ENCODE assay signal across 8 mouse cellular contexts in genomic region chr7:12478158-12479008, GRCm38 (mm10). TPM values are rescaled to one million over a fixed set of nuclear protein-coding genes. Genes with fewer than 3 reads are reported as not detected.
DNase-seq lines count a peak whose midpoint lies in the region; ATAC-seq and TF ChIP-seq lines count a peak whose summit lies in the region.

Zfp606 (plus strand) TSS chr7:12478293.

- peaks cover 5% of the 10 kb centered on the region; the same call in 1 of the 2 replicates for H3K4me1 ChIP-seq in bone marrow macrophage, adult 2 months (ENCODE audit: control insufficient read depth, insufficient read depth, low read length)
- no peaks in the 10 kb centered on the region for H3K4me1 ChIP-seq in embryonic fibroblast, embryonic 13.5 days (ENCODE audit: control insufficient read depth, insufficient read depth, low read length)
- no peaks in the 10 kb centered on the region for H3K4me1 ChIP-seq in heart, embryonic 11.5 days (ENCODE audit: control insufficient read depth, insufficient read depth, low read length)
- peaks cover 6% of the 10 kb centered on the region; the same call in 1 of the 2 replicates for H3K4me1 ChIP-seq in kidney, embryonic 16.5 days (ENCODE audit: insufficient read depth, low read length)
- H3K4me1 ChIP-seq in liver, adult 2 months (ENCODE audit: control insufficient read depth, insufficient read depth, low read length): peaks cover 8% of the 10 kb centered on the region; the same call in 1 of the 2 replicates

- DNase-seq in B cell, adult 2 months: peak; percentile 78 to 80
- DNase-seq in liver, adult 2 months (ENCODE audit: extremely low read depth, low read depth, low spot score): peak; percentile 93
- DNase-seq in splenic B cell, adult 2 months (ENCODE audit: low read depth, low spot score): peak; percentile 88

- 0 out of 2 replicates have a peak, but pooled peaks cover 2% of the 10 kb centered on the region for H3K9me3 ChIP-seq in heart, embryonic 11.5 days (replicated peaks; ENCODE audit: control insufficient read depth, low read length)
- peaks cover 18% of the 10 kb centered on the region for H3K9me3 ChIP-seq in kidney, embryonic 16.5 days (ENCODE audit: low read length)

- H3K4me3 ChIP-seq in bone marrow macrophage, adult 2 months (ENCODE audit: insufficient read depth, low read length): peak within 1 kb of the TSS; percentile 88
- peak within 1 kb of the TSS; percentile 90 for H3K4me3 ChIP-seq in embryonic fibroblast, embryonic 13.5 days (ENCODE audit: insufficient read depth, low read length)
- H3K4me3 ChIP-seq in heart, embryonic 11.5 days (ENCODE audit: low read depth, low read length): peak within 1 kb of the TSS; percentile 94
- H3K4me3 ChIP-seq in kidney, embryonic 16.5 days (ENCODE audit: low read length): peak within 1 kb of the TSS; percentile 97
- H3K4me3 ChIP-seq in liver, adult 2 months (ENCODE audit: insufficient read depth, low read depth, low read length): peak within 1 kb of the TSS; percentile 85
- H3K4me3 ChIP-seq in myocyte: peak within 1 kb of the TSS; percentile 72

- H3ac ChIP-seq in myocyte (ENCODE audit: control insufficient read depth, insufficient read length): peak within 1 kb of the TSS; percentile 45

- no peak for TF ChIP-seq CTCF in bone marrow macrophage, adult 2 months (IDR thresholded peaks at IDR 0.05; ENCODE audit: low read depth, low read length)
- TF ChIP-seq CTCF in embryonic fibroblast, embryonic 13.5 days (IDR thresholded peaks at IDR 0.05; ENCODE audit: borderline replicate concordance, insufficient read depth, low read length): no peak
- TF ChIP-seq CTCF in liver, adult 2 months (IDR thresholded peaks at IDR 0.05; ENCODE audit: low read depth, low read length): no peak

- H3K27me3 ChIP-seq in heart, embryonic 11.5 days (ENCODE audit: control insufficient read depth, insufficient read depth, low read length): no peaks in the 10 kb centered on the region
- H3K27me3 ChIP-seq in kidney, embryonic 16.5 days (ENCODE audit: insufficient read depth, low read length): no peaks in the 10 kb centered on the region
- H3K27me3 ChIP-seq in liver, adult 2 months (ENCODE audit: control insufficient read depth, insufficient read depth, low read length): no peaks in the 10 kb centered on the region
- no peaks in the 10 kb centered on the region for H3K27me3 ChIP-seq in myocyte (ENCODE audit: control insufficient read depth, insufficient read depth, insufficient read length)
- no peaks in the 10 kb centered on the region for H3K27me3 ChIP-seq in splenic B cell, adult 2 months (ENCODE audit: control insufficient read depth, insufficient read depth, low read length, poor library complexity, severe bottlenecking)

- peak; percentile 96 for ATAC-seq in heart, embryonic 11.5 days (replicated peaks; ENCODE audit: insufficient number of reproducible peaks, low FRiP score, low TSS enrichment)
- ATAC-seq in kidney, embryonic 16.5 days (ENCODE audit: low FRiP score, low TSS enrichment): peak; percentile 99

- H3K27ac ChIP-seq in bone marrow macrophage, adult 2 months (ENCODE audit: insufficient read depth, low read depth, low read length): no peak within 1 kb of the TSS
- peak within 1 kb of the TSS; percentile 23; the same call in 1 of the 2 replicates for H3K27ac ChIP-seq in embryonic fibroblast, embryonic 13.5 days (ENCODE audit: insufficient read depth, low read length)
- peak within 1 kb of the TSS; percentile 89 for H3K27ac ChIP-seq in heart, embryonic 11.5 days (ENCODE audit: low read depth, low read length)
- H3K27ac ChIP-seq in kidney, embryonic 16.5 days (ENCODE audit: low read length): peak within 1 kb of the TSS; percentile 88
- H3K27ac ChIP-seq in liver, adult 2 months (replicated peaks; ENCODE audit: insufficient read depth, low read depth, low read length): peak within 1 kb of the TSS; percentile 94

- peaks cover 26% of the 10 kb centered on the region for H3K36me3 ChIP-seq in heart, embryonic 11.5 days (ENCODE audit: control insufficient read depth, insufficient read depth, low read length)
- H3K36me3 ChIP-seq in kidney, embryonic 16.5 days (ENCODE audit: insufficient read depth, low read length): peaks cover 35% of the 10 kb centered on the region
- peaks cover 22% of the 10 kb centered on the region for H3K36me3 ChIP-seq in liver, adult 2 months (ENCODE audit: control insufficient read depth, insufficient read depth, low read length)
- H3K36me3 ChIP-seq in myocyte (ENCODE audit: control insufficient read depth, insufficient read depth): peaks cover 7% of the 10 kb centered on the region
- peaks cover 11% of the 10 kb centered on the region; the same call in 1 of the 2 replicates for H3K36me3 ChIP-seq in splenic B cell, adult 2 months (ENCODE audit: control insufficient read depth, insufficient read depth, low read length, poor library complexity, severe bottlenecking)

- H3K9ac ChIP-seq in heart, embryonic 11.5 days (ENCODE audit: low read depth, low read length): peak within 1 kb of the TSS; percentile 99
- peak within 1 kb of the TSS; percentile 100 for H3K9ac ChIP-seq in kidney, embryonic 16.5 days (replicated peaks; ENCODE audit: low read length)
- H3K9ac ChIP-seq in liver, adult 2 months (ENCODE audit: low read depth, low read length): peak within 1 kb of the TSS; percentile 93

- no peaks in the 10 kb centered on the region for H3K79me2 ChIP-seq in liver, adult 2 months (ENCODE audit: control insufficient read depth, insufficient read depth, low read length)
- peaks cover 14% of the 10 kb centered on the region for H3K79me2 ChIP-seq in myocyte (ENCODE audit: control insufficient read depth, insufficient read depth)

- H3K4me2 ChIP-seq in heart, embryonic 11.5 days: peak within 1 kb of the TSS; percentile 77
- peak within 1 kb of the TSS; percentile 70 for H3K4me2 ChIP-seq in kidney, embryonic 16.5 days (replicated peaks; ENCODE audit: low read depth, low read length)
- H3K4me2 ChIP-seq in myocyte (ENCODE audit: low read depth): peak within 1 kb of the TSS; percentile 67

- no peak for TF ChIP-seq POLR2A in bone marrow macrophage, adult 2 months (IDR thresholded peaks at IDR 0.05; ENCODE audit: borderline replicate concordance, low read depth, low read length)
- peak; percentile 65 for TF ChIP-seq POLR2A in embryonic fibroblast, embryonic 13.5 days (IDR thresholded peaks at IDR 0.05; ENCODE audit: low read depth, low read length)
- peak; percentile 64; the same call in 1 of the 2 replicates for TF ChIP-seq POLR2A in liver, adult 2 months (IDR thresholded peaks at IDR 0.05; ENCODE audit: extremely low read depth, insufficient read depth, low read length)
- peak; percentile 56 for TF ChIP-seq POLR2A in myocyte (IDR thresholded peaks at IDR 0.05; ENCODE audit: insufficient read length, low read depth)

- under 1% methylated on average over 53 of the region's 53 CpGs for WGBS in heart, embryonic 11.5 days (ENCODE audit: insufficient replicate concordance)
- WGBS in kidney, embryonic 16.5 days: under 1% methylated on average over 53 of the region's 53 CpGs
- WGBS in liver, adult 2 months: under 1% methylated on average over 53 of the region's 53 CpGs

TF ChIP-seq in myocyte, 11 proteins besides CTCF, POLR2A, EP300 and RAD21:
- no peak for TF ChIP-seq TCF3 (IDR thresholded peaks at IDR 0.05; ENCODE audit: insufficient read length, low read depth)
- no peak for TF ChIP-seq REST (IDR thresholded peaks at IDR 0.05; ENCODE audit: insufficient read depth, insufficient read length)
- peak; percentile 46 for TF ChIP-seq POLR2AphosphoS2 (IDR thresholded peaks at IDR 0.05; ENCODE audit: insufficient read length, low read depth)
- TF ChIP-seq SRF (IDR thresholded peaks at IDR 0.05; ENCODE audit: control insufficient read depth, insufficient read length, low read depth): no peak

RNA-seq across cellular contexts. Expression of gene Zfp606, which starts in this region (rescaled TPM):
- 6.6 and 7.2 TPM in 2 replicates for polyA plus RNA-seq in bone marrow macrophage, adult 2 months (2012; ENCODE audit: insufficient read depth, insufficient read length, missing spikeins)
- polyA plus RNA-seq in embryonic fibroblast, embryonic 13.5 days (2011; ENCODE audit: insufficient read length, low read depth, missing spikeins): 8.1 and 11.6 TPM in 2 replicates
- polyA plus RNA-seq in heart, embryonic 11.5 days (2014; fragmentation: Nextera tagmentation; extraction: Ambion mirVana): 18.6 and 20.7 TPM in 2 replicates
- polyA plus RNA-seq in kidney, embryonic 16.5 days (2015; fragmentation: Nextera tagmentation; extraction: Ambion mirVana): 26.0 and 26.1 TPM in 2 replicates
- total RNA-seq in liver, adult 2 months (2014; rRNA removed): 4.4 and 5.7 TPM in 2 replicates
- polyA plus RNA-seq in liver, adult 2 months (2012; rRNA removed): 1.3 and 1.6 TPM in 2 replicates
- polyA plus RNA-seq in myocyte (2012; fragmentation: generic; extraction: Trizol): 1.5 TPM
